ENCODE assay signal across 17 mouse cellular contexts in genomic region chr11:112050362-112050761, GRCm38 (mm10).
"Had no signal": no experiment of that assay in that cellular context is flagged by ENCODE, and none has a peak within 500 bp of the region (broad histone marks: within the 10 kb centered on the region; RNA-seq: fewer than 3 reads in every experiment).

No protein-coding gene starts in this region.

- H3K27me3 ChIP-seq: limb, embryonic 15.5 days; megakaryocyte, embryonic 14.5 days; midbrain, embryonic 13.5 days; neural tube, embryonic 15.5 days had no signal

- H3K4me1 ChIP-seq: megakaryocyte, embryonic 14.5 days; midbrain, embryonic 13.5 days had no signal

- H3K27ac ChIP-seq: left cerebral cortex, adult 2 months; limb, embryonic 15.5 days; midbrain, embryonic 13.5 days; neural tube, embryonic 15.5 days had no signal

- H3K4me3 ChIP-seq: left cerebral cortex, adult 2 months; limb, embryonic 15.5 days; megakaryocyte, embryonic 14.5 days; midbrain, embryonic 13.5 days; myocyte; neural tube, embryonic 15.5 days had no signal

- H3K4me2 ChIP-seq: limb, embryonic 15.5 days; lung, embryonic 14.5 days; midbrain, embryonic 13.5 days; neural tube, embryonic 15.5 days had no signal

- H3K36me3 ChIP-seq: limb, embryonic 15.5 days; midbrain, embryonic 13.5 days; neural tube, embryonic 15.5 days had no signal

- DNase-seq: kidney, adult 8-10 months; kidney, postnatal 25 days; lung, embryonic 14.5 days; lung, postnatal 10 days; lung, postnatal 4 days; right cerebral cortex, adult 18-20 months; right cerebral cortex, postnatal 25 days; thymus, adult 18-20 months; thymus, postnatal 25 days had no signal

- ATAC-seq: inflammation-experienced regulatory T-cells, adult 6 months; intestine, postnatal 0 days; midbrain, embryonic 13.5 days had no signal

- H3K9ac ChIP-seq: limb, embryonic 15.5 days; lung, embryonic 14.5 days; midbrain, embryonic 13.5 days; neural tube, embryonic 15.5 days had no signal

- H3K9me3 ChIP-seq: limb, embryonic 15.5 days; midbrain, embryonic 13.5 days; neural tube, embryonic 15.5 days had no signal
